Mouse (Mus musculus) thymus, postnatal 4 days (tissue): ENCODE data around the gene Sympk.
A peak's percentile ranks its signal among the peaks of the same experiment; 100 is the strongest.

ENCODE experiments used
- DNase-seq: peaks from one replicate; pipeline ENCODE4 v3.0.0; 2021

Sympk gene

DNA sequence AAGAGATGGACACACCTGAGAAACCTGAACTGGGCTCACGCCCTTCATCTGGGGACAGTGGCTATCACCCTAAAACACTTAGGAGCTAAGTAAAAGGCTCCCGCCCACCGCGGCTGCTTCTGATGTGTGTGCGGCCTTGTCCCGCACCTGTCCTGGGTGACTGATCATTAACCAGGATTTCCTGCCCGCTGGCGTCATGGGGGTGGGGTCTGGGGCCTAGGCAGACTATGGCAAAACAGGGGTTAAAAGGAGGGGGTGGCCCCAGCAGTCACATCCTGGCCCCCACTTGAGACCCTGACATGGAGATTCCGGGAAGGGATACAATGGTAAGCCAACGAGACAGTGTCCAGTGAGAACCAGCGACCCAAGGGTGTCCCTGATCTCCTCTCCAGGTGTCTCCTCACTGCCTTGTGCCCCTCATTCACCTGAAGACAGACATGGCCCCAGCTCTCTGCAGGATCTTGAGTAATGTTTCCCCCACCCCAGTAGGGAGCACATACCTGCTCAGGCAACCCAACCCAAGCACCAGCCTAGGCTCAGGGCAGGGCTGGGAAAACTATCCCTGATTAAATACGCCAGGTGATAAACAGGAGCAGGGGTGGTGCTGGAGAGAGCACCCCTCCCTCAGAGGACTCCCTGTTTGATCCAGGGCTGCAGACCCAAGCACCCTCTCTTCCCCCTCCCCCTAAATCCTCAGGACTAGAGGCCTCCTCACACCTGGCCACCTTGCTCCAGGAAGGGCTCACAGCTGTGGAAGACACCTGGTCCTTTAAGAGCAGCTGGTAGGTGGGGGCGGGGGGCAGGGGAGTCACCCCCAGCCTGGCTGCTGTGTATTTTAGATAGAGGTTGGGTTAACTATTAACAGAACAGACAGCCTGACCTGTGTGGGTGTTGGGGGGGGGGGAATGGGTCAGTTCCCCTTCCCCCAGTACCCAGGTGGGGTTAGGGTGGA, 16.9 kb upstream of the Sympk start:
- DNase-seq = no peak

DNA sequence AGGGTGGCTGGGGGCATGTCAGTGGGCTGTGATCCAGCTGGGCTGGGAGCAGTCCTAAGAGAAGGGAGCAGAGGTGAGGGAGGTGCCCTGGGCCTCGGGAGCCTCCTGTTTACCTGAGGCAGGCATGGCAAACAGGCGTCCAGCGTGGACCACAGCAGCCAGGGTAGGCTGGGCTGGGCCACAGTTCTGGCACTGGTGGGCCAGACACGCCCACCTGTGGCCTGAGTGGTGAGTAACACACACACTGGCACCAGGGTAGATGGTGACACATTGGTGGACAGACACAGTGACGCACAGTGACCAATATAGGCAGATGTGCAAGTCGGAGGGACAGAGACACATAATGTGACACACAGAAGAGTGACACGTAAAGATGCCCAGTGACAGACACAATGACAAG, 13.6 kb upstream of the Sympk start:
- no peak for DNase-seq

GRCm38 (mm10) chr7:19012025-19012621, 12.1 kb upstream of the Sympk start:
- no peak for DNase-seq

- DNase-seq = no peak
Observed at GRCm38 (mm10) chr7:19012882-19013281, 11.3 kb upstream of the Sympk start.

DNA sequence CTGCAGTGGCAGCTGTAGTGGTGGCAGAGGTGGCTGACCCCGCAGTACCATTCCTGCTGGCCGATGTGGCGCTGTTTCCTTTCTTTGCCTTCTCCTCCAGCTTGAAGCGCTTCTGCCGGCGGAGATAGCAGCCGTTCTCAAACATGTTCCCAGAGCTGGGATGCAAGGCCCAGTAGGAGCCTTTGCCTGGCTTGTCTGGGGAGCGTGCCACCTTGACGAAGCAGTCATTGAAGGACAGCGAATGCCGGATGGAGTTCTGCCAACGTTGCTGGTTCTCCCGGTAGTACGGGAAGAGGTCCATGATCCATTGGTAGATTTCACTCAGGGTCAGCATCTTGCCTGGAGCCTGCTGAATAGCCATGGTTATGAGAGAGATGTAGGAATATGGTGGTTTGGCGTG, 9.7 kb upstream of the Sympk start:
- no peak for DNase-seq

GRCm38 (mm10) chr7:19016042-19016441, 8.1 kb upstream of the Sympk start:
- no peak for DNase-seq

DNA sequence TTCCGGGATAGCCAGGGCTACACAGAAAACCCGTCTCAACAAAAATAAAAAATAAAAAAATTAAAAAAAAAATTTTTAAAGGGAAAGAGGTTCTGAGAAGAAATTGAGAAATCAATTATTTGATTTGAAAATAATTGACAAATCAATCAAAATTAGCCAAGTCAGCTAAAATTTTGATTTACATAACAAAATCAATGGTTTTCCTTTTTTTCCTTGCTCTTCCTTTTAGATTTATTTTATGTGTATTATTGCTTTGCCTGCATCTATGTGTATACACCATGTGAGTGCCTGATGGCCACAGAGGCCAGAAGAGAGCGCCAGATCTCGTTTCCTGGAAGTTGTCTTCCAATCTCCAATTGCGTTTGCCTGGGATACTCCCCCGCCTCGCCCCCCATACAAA, 6.3 kb upstream of the Sympk start:
- no peak for DNase-seq

DNA sequence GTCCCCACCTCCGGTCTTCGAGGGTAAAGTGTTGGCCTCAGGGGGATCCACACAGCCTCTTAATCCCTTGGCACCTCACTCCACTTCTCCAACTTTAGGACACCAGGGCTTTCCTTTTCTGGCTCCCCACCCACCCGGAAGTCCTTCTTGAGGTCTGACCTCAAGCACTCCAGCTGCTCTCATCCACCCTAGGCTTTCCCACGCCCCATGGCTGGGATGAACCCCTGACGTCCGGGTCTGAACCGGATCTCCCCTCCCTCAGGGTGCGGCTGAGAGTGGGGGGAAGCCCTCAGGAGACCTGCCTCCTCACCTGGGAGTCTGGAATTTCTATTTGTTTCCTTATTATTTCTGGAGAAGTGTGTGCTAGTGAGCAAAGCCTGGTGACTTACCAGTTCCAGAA, 3.1 kb upstream of the Sympk start:
- DNase-seq = no peak

DNA sequence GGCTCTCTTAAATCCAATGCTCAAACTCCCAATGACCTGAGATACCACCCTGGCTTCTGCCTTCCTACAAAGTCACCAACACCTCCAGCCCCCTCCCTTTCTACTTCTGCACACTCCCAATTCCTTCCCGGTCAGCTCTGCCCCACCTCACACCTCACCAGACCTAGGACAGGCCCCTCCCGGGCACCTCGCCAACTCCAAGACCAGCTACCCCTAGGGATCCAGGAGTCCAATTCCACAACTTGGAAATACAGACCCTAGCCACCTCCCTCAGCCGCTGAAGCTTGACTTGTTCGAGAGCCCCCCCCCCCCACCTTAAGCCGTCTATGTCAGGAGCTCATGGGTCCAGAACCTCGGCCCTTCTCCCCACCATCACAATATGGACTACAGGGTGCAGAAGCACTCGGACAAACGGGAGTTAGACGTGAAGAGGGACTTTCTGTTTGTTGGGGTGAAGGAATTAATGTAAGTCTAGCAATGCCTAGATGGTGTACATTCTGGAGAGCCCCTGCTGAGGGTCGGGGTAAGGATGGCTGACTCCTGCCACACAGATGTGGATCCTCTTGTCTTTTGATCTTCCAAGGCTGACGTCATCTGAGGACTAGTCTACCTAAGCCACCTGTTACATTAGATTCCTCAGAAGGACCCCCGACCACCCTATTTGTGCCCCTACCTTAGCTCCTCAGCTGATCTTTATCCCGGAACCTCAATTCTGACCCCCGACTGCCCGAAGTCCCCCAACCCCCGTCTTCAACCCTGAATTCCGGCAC, 1.8 kb upstream of the Sympk start:
- DNase-seq = no peak

DNA sequence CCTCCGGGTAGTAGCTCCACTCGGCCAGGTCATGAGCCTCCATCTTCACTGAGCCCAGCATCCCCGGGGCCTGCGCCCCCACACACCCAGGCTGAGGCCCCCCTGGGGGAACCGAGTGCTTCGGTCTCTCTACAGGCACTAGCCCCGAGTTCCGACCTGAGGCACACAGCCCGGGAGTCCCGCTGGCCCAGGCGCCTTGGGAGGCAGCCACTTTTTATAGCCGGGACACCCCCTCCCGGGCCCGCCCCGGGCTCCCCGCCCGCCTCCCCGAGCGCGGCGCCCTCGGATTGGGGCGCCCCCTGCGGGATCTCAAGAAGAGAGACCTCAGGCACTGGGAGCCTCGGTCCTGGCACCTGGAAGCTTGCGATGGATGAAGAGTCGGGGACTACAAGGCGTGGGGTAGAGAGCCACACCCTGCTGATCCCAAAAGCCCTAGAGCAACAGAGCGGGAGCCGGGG, 791 bp upstream of the Sympk start, which contains the start of gene Foxa3:
Gene Foxa3 (minus strand): TSS at position 182 of the 458 bp plus-strand sequence.
- peak; percentile 69 for DNase-seq

DNA sequence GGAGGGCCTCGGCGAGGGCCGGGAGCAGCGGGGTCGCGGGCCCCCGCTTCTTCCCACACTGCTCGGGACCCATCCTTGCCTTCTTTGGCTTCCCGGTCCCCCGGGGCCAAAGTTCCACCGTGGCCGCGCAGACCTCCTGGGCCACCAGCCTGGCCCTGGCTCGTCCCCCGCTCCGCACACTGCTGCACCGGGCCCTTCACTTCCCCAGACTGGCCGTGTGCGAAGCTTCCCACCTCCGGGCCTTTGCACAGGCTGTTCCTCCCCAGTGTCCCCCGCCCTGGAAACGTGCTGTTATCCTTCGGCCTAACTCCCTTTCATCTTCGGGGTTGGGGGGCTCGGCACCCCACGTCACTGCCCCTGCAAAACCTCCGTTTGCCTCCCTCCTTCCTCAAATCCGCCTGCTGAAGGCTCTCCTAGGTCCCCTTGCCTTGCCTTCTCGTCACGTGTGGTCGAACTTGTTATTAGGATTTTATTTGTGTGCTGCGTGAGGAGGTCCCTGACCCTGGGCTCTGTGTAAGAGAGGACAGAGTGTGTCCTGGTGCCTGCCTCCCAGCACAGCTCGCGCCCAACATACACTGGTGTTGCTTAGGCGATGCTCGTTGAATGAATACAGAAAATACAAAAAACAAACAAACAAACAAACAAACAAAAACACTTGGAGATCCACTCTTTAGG, 541 bp downstream of the Sympk start:
- DNase-seq = no peak

- DNase-seq = no peak
Observed at GRCm38 (mm10) chr7:19028067-19028466, 3.9 kb downstream of the Sympk start.

DNA sequence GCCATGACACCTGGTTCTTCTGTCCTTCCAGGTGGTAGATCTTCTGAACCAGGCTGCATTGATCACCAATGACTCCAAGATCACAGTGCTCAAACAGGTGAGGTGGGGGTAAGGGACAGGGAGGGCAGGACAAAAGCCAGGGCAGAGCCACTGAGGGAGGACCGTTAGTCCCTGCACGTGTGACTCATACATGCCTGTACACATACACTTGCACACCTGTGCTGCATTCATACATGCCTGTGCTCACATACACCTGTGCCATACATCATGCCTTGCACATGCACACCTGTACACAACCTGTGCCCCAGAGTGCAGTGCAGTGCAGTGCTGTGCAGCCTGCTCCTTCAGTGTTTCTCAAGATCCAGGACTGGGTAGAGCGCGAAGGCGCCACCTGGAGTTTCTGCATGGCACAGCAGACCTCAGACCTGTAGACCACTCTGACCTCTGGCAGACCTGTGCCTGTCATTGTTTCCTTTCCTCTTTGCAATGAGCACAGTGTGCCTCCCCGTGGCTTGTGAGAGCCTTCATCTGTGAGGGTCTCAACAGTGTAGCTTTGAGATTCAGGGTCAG, 5.0 kb downstream of the Sympk start:
- DNase-seq = peak; percentile 81

DNA sequence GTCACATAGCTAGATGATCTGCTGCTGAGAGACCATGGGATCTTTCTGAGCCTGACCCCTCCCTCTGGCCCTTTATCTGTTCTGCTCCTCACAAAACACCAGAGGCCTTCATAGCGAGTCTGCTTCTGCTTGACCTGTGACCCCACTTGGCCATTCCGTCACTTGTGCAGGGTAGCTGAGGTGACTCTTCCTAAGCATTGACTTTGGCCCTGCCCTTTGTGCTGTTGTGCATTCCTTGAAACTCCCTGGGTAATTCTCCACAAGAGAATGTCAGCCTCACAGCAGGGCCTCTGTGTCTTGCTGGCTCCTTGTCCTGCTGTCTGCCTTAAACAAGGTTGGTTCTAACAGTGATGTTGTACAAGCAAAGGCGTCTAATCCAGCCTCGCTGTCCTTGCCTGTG, 7.5 kb downstream of the Sympk start:
- no peak for DNase-seq

DNA sequence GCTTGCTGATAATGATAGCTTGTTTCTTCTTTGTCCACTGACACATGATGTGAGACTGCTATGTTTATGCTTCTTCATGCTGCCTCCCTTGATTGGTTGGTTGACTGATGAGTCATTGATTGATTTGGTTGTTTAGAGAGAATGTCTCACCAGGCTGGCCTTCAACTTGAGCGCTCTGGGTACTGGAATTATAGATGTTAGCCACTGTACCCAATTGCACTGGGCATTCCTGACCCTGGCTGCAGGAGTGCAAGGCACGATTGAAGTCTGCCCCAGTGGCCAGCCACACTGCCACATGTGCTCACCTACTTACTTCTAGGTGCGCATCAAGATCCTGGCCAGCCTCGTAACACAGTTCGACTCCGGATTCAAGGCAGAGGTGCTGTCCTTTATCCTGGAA, 20.4 kb downstream of the Sympk start:
- no peak for DNase-seq

DNA sequence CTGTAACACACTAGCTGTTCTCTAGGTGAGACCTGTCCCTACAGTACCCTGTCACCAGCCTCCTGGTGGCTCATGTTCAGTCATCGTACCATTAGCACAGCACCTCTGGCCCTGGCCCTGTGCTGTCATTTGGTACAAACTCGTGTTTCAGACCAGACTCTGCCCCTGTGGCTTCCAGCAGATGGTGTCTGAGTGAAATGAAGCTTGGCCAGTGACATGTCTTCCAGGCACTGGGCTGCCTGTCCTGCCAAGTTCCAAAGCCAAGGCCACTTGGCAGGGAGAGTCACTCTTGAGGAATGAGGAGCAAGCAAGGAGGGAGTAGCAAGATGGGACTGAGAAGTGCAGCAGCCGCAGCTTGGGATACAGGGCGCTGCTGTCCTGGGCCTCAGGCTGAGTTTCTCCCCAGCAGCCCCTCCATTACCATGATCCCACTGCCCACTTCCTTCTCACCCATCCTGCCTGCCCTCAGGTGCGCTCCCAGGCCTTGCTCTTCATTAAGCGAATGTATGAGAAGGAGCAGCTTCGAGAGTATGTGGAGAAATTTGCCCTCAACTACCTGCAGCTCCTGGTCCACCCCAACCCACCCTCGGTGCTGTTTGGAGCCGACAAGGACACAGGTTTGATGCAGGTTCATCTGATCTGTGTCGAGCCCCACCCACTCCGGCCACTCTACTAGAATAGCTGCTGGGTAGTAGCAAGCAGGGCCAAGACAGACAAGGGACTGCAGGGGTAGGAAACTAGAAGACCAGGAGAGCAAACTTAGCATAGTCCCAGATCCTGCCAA, 22.3 kb downstream of the Sympk start:
- DNase-seq = no peak

GRCm38 (mm10) chr7:19048006-19048527, 23.9 kb downstream of the Sympk start:
- DNase-seq = no peak

DNA sequence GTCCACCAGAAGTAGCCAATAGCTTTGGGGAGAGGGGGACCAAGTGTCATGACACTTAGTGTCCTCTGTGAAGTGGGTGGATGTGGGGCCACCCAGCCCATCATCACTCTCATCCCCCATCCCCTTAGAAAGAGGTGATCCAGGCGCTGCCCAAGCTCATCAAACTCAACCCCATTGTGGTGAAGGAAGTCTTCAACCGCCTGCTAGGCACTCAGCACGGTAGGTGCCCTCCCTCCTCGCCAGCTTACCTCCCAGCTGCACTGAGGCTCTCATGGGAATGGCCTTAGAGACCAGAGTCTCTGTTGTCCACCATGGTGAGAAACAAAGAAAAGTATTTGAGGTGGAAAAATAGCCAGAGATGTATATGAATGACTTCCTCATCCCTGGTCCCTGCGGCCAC, 25.1 kb downstream of the Sympk start:
- DNase-seq = no peak

- no peak for DNase-seq
Observed at GRCm38 (mm10) chr7:19050172-19050571, 26.0 kb downstream of the Sympk start.

DNA sequence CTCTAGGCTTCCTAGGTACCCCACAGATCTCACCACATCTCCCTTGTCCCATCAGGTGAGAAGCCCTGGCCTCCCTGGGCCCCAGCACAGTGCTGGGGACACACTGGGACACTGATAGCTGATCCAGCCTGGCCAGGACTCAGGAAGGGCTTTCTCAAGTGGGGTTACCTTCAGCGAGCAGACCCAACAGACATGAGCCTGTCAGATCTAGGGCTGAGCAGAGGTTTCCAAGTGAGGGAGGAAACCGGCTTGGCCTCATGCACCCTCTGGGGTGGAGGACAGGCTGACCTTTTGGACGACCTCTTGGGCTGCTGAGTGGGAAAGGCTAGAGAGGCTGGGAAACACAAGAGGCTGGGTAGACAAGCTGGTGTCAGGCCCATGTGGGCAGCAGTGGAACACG, 27.0 kb downstream of the Sympk start:
- DNase-seq = no peak

- DNase-seq = no peak
Observed at GRCm38 (mm10) chr7:19052345-19053135, 28.4 kb downstream of the Sympk start.
